Mouse (Mus musculus) limb, embryonic 15.5 days (tissue): Measurements from ENCODE around the gene 6720489N17Rik. TPM values are rescaled to one million over a fixed set of nuclear protein-coding genes. Genes with fewer than 3 reads are reported as not detected.

Experiments used
- microRNA-seq: library from miRNA; unstranded; fragments of <30 nt; microRNA quantifications from one replicate; pipeline ENCODE4, GENCODE M21; 2016
- polyA plus RNA-seq: library from polyadenylated mRNA; unstranded; fragments of >200 nt; fragmentation: Nextera tagmentation; extraction: Ambion mirVana; gene quantifications from 2 replicates; pipeline ENCODE4 v1.2.1, GENCODE M21; 2015

The 6720489N17Rik gene
- polyA plus RNA-seq, 1 experiment from 2014 or later = 10.9 TPM

Small RNAs within 50 kb of the gene (microRNA-seq; reads per million reads assigned to microRNA genes)
- not detected for gene Gm24020

Other genes with a start within 250 kb of the 6720489N17Rik start
- 4.4 and 4.7 TPM in 2 replicates for gene Gm3604, start 241.0 kb downstream of the 6720489N17Rik start, polyA plus RNA-seq
- 13.1 and 13.5 TPM in 2 replicates for gene Gm49359, start 157.3 kb downstream of the 6720489N17Rik start, polyA plus RNA-seq
- not detected in 2 replicates for gene Zfp935, start 65.7 kb downstream of the 6720489N17Rik start, polyA plus RNA-seq
- gene Zfp934, start 53.0 kb downstream of the 6720489N17Rik start, polyA plus RNA-seq = 14.0 and 16.4 TPM in 2 replicates
- gene Platr25, start 136.5 kb upstream of the 6720489N17Rik start, polyA plus RNA-seq = 26.6 and 30.3 TPM in 2 replicates
- 9.7 and 13.3 TPM in 2 replicates for gene Gm5141, start 161.6 kb upstream of the 6720489N17Rik start, polyA plus RNA-seq
- 2.7 and 5.1 TPM in 2 replicates for gene Fbp2, start 234.2 kb upstream of the 6720489N17Rik start, polyA plus RNA-seq